Mouse (Mus musculus) layer of hippocampus, adult 9-10 months (tissue): ENCODE data around the gene H2-T3.
"Not testable (repeated sequence)": the region's sequence is repeated elsewhere in the genome, so short reads cannot be mapped to it uniquely, and the experiment has no call there.

Experiments
- DNase-seq: peaks from one replicate; pipeline ENCODE4 v3.0.0; 2022; ENCODE audit warnings: low spot score

Gene H2-T3

GRCm38 (mm10) chr17:36178938-36179337 is 11.1 kb downstream of the H2-T3 start:
- not testable (repeated sequence) for DNase-seq

- not testable (repeated sequence) for DNase-seq
These were observed 14.0 kb downstream of the H2-T3 start for GRCm38 (mm10) chr17:36176132-36176531.

- DNase-seq, result no peak
These were observed 19.7 kb downstream of the H2-T3 start for GRCm38 (mm10) chr17:36170287-36170814.

- no peak for DNase-seq
These were observed 20.3 kb downstream of the H2-T3 start for GRCm38 (mm10) chr17:36169753-36170152.

- DNase-seq, result not testable (repeated sequence)
These were observed 21.0 kb downstream of the H2-T3 start for GRCm38 (mm10) chr17:36169094-36169493.

GRCm38 (mm10) chr17:36168039-36168652 is 21.9 kb downstream of the H2-T3 start, which contains the start of gene Gm8909:
Gene Gm8909 (minus strand): TSS chr17:36168537.
- no peak for DNase-seq

- DNase-seq, result no peak
These were observed 22.6 kb downstream of the H2-T3 start for GRCm38 (mm10) chr17:36167306-36168038.

GRCm38 (mm10) chr17:36166901-36167300 is 23.2 kb downstream of the H2-T3 start:
- not testable (repeated sequence) for DNase-seq

GRCm38 (mm10) chr17:36161129-36162051 is 28.7 kb downstream of the H2-T3 start:
- DNase-seq, result no peak

- DNase-seq, result not testable (repeated sequence)
These were observed 31.8 kb downstream of the H2-T3 start for GRCm38 (mm10) chr17:36158264-36158663.

GRCm38 (mm10) chr17:36157782-36158181 is 32.3 kb downstream of the H2-T3 start:
- not testable (repeated sequence) for DNase-seq

- no peak for DNase-seq
These were observed 35.6 kb downstream of the H2-T3 start for GRCm38 (mm10) chr17:36154271-36155149.

- not testable (repeated sequence) for DNase-seq
These were observed 38.9 kb downstream of the H2-T3 start for GRCm38 (mm10) chr17:36151200-36151599.

GRCm38 (mm10) chr17:36148468-36148867 is 41.6 kb downstream of the H2-T3 start:
- DNase-seq, result not testable (repeated sequence)

- not testable (repeated sequence) for DNase-seq
These were observed 43.1 kb downstream of the H2-T3 start for GRCm38 (mm10) chr17:36146937-36147336.

- not testable (repeated sequence) for DNase-seq
These were observed 44.3 kb downstream of the H2-T3 start for GRCm38 (mm10) chr17:36145861-36146156.

GRCm38 (mm10) chr17:36145111-36145860 is 44.8 kb downstream of the H2-T3 start:
- no peak for DNase-seq

GRCm38 (mm10) chr17:36136299-36136848 is 53.7 kb downstream of the H2-T3 start:
- DNase-seq, result not testable (repeated sequence)
